In the genomic region with DNA sequence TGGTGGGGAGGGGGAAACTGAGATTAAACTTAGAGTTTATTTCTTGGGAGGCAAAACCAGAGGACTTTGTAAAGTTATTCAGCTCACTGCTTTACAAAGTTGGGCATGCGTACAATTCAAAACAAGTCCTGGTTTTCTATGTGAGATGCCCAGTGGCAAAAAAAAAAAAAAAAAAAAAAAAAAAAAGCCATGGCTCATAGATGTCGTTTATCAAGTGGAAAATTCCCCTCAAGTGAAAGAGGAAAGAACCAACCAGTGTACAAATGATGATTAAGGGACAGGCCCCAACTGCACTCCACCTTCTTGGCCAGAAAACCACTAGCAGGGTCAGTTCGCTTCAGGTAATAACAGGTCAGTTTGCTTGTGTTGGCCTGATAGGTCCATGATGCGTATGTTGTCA, we compare ENCODE assay signal across 24 mouse cellular contexts. TPM values are rescaled to one million over a fixed set of nuclear protein-coding genes. Genes with fewer than 3 reads are reported as not detected.
"Had no signal": no experiment of that assay in that cellular context is flagged by ENCODE, and none has a peak within 500 bp of the region (broad histone marks: within the 10 kb centered on the region; RNA-seq: fewer than 3 reads in every experiment).

No protein-coding gene starts in this region.

- DNase-seq: kidney, postnatal 14 days; liver, postnatal 0 days; lung, embryonic 14.5 days; right cerebral cortex, adult 18-20 months; right cerebral cortex, postnatal 14 days; right cerebral cortex, postnatal 4 days; thymus, postnatal 25 days had no signal

- H3K27ac ChIP-seq: limb, embryonic 10.5 days; limb, embryonic 13.5 days; liver, embryonic 14.5 days; macrophage; midbrain, embryonic 12.5 days; midbrain, embryonic 15.5 days; neural tube, embryonic 12.5 days; neural tube, embryonic 15.5 days; stomach, embryonic 15.5 days had no signal

- H3K27me3 ChIP-seq: limb, embryonic 13.5 days; midbrain, embryonic 12.5 days; midbrain, embryonic 15.5 days; neural tube, embryonic 12.5 days; neural tube, embryonic 15.5 days; stomach, embryonic 15.5 days had no signal

- H3K4me3 ChIP-seq: limb, embryonic 10.5 days; limb, embryonic 13.5 days; midbrain, embryonic 12.5 days; midbrain, embryonic 15.5 days; neural tube, embryonic 12.5 days; neural tube, embryonic 15.5 days; stomach, embryonic 15.5 days had no signal

- H3K4me1 ChIP-seq: limb, embryonic 10.5 days; limb, embryonic 13.5 days; midbrain, embryonic 12.5 days; midbrain, embryonic 15.5 days; neural tube, embryonic 12.5 days; neural tube, embryonic 15.5 days; stomach, embryonic 15.5 days had no signal

- ATAC-seq: intestine, postnatal 0 days; liver, postnatal 0 days; lung, postnatal 0 days; midbrain, embryonic 15.5 days had no signal

- H3K4me2 ChIP-seq: limb, embryonic 13.5 days; lung, embryonic 14.5 days; midbrain, embryonic 12.5 days; midbrain, embryonic 15.5 days; neural tube, embryonic 12.5 days; neural tube, embryonic 15.5 days; stomach, embryonic 15.5 days had no signal

- H3K9ac ChIP-seq: limb, embryonic 13.5 days; liver, postnatal 0 days; lung, embryonic 14.5 days; midbrain, embryonic 12.5 days; midbrain, embryonic 15.5 days; neural tube, embryonic 12.5 days; neural tube, embryonic 15.5 days; stomach, embryonic 15.5 days had no signal

- H3K9me3 ChIP-seq: limb, embryonic 10.5 days; limb, embryonic 13.5 days; midbrain, embryonic 12.5 days; midbrain, embryonic 15.5 days; neural tube, embryonic 12.5 days; neural tube, embryonic 15.5 days; stomach, embryonic 15.5 days had no signal

- H3K36me3 ChIP-seq: limb, embryonic 10.5 days; limb, embryonic 13.5 days; midbrain, embryonic 12.5 days; midbrain, embryonic 15.5 days; neural tube, embryonic 12.5 days; neural tube, embryonic 15.5 days; stomach, embryonic 15.5 days had no signal

RNA-seq across cellular contexts. Expression of gene Gm8947, which starts 3.7 kb away (rescaled TPM):
- total RNA-seq: layer of hippocampus, postnatal 14 days; left cerebral cortex, postnatal 25 days; liver, adult 2 months had no signal
- polyA plus RNA-seq: intestine, postnatal 0 days; limb, embryonic 10.5 days; limb, embryonic 13.5 days; liver, adult 2 months; lung, postnatal 0 days; macrophage; midbrain, embryonic 12.5 days; midbrain, embryonic 15.5 days; neural tube, embryonic 15.5 days; thymus, postnatal 0 days had no signal

RNA-seq across cellular contexts. Expression of gene Gm47985, which starts 6.1 kb away (rescaled TPM):
- total RNA-seq: layer of hippocampus, postnatal 14 days; left cerebral cortex, postnatal 25 days; liver, adult 2 months had no signal
- polyA plus RNA-seq: liver, adult 2 months; lung, embryonic 14.5 days; macrophage; midbrain, embryonic 15.5 days; neural tube, embryonic 15.5 days; thymus, postnatal 0 days had no signal

RNA-seq across cellular contexts. Expression of gene Gm47995, which starts 9.8 kb away (rescaled TPM):
- total RNA-seq: layer of hippocampus, postnatal 14 days; left cerebral cortex, postnatal 25 days; liver, adult 2 months had no signal
- polyA plus RNA-seq: intestine, embryonic 14.5 days; intestine, postnatal 0 days; limb, embryonic 10.5 days; limb, embryonic 13.5 days; liver, adult 2 months; lung, embryonic 14.5 days; macrophage; midbrain, embryonic 12.5 days; midbrain, embryonic 15.5 days; neural tube, embryonic 15.5 days; thymus, postnatal 0 days had no signal

RNA-seq across cellular contexts. Expression of gene 3110040M04Rik, which starts 15.5 kb away (rescaled TPM):
- total RNA-seq: layer of hippocampus, postnatal 14 days; left cerebral cortex, postnatal 25 days; liver, adult 2 months had no signal
- polyA plus RNA-seq: intestine, postnatal 0 days; limb, embryonic 10.5 days; limb, embryonic 13.5 days; liver, adult 2 months; lung, embryonic 14.5 days; lung, postnatal 0 days; macrophage; midbrain, embryonic 12.5 days; midbrain, embryonic 15.5 days; neural tube, embryonic 12.5 days; neural tube, embryonic 15.5 days; thymus, postnatal 0 days had no signal

RNA-seq across cellular contexts. Expression of gene Gm47996, which starts 21.5 kb away (rescaled TPM):
- total RNA-seq: layer of hippocampus, postnatal 14 days; left cerebral cortex, postnatal 25 days; liver, adult 2 months; megakaryocyte, adult 5-6 weeks had no signal
- polyA plus RNA-seq: intestine, embryonic 14.5 days; intestine, postnatal 0 days; limb, embryonic 13.5 days; liver, adult 2 months; lung, embryonic 14.5 days; lung, postnatal 0 days; macrophage; midbrain, embryonic 15.5 days; neural tube, embryonic 12.5 days; neural tube, embryonic 15.5 days; stomach, embryonic 15.5 days; thymus, postnatal 0 days had no signal
